Mouse (Mus musculus) heart, postnatal 0 days (tissue): ENCODE measurements around the gene Uhrf1bp1l. TPM values are rescaled to one million over a fixed set of nuclear protein-coding genes. Genes with fewer than 3 reads are reported as not detected.

Experiments used
- ATAC-seq: fragments of 200-750 bp; cut with Nextera tagmentation; 2 replicates; pipeline ENCODE4 v1.8.0; 2017; ENCODE audit warnings: low read depth, moderate number of reproducible peaks, moderate library complexity; ENCODE audit not compliant: insufficient read depth
- DNase-seq: peaks from one replicate; pipeline ENCODE4 v3.0.0-alpha.2; 2016; ENCODE audit warnings: low spot score
- H3K27ac ChIP-seq: fragments of 300-500 bp; sonication (generic); 2 replicates; pipeline ENCODE4 v1.5.1; 2014; ENCODE audit warnings: low read depth, mild to moderate bottlenecking
- H3K27me3 ChIP-seq: fragments of 300-500 bp; sonication (generic); 2 replicates; pipeline ENCODE4 v1.6.1; 2014; ENCODE audit warnings: low read length, mixed read lengths; ENCODE audit not compliant: control insufficient read depth, insufficient read depth
- H3K36me3 ChIP-seq: fragments of 300-500 bp; sonication (generic); replicated peaks from 2 replicates; pipeline ENCODE4 v1.6.1; 2014; ENCODE audit warnings: low read length, mixed read lengths; ENCODE audit not compliant: control insufficient read depth, insufficient read depth
- H3K4me1 ChIP-seq: fragments of 300-500 bp; sonication (generic); 2 replicates; pipeline ENCODE4 v1.6.1; 2014; ENCODE audit warnings: antibody characterized with exemption; ENCODE audit not compliant: control insufficient read depth, insufficient read depth
- H3K4me2 ChIP-seq: fragments of 300-500 bp; sonication (generic); 2 replicates; pipeline ENCODE4 v1.6.1; 2014; ENCODE audit warnings: low read depth, mild to moderate bottlenecking, low read length, moderate library complexity
- H3K4me3 ChIP-seq: fragments of 300-500 bp; sonication (generic); 2 replicates; pipeline ENCODE4 v1.5.1; 2014; ENCODE audit warnings: low read depth, low read length
- H3K9ac ChIP-seq: fragments of 300-500 bp; sonication (generic); replicated peaks from 2 replicates; pipeline ENCODE4 v1.6.1; 2014; ENCODE audit warnings: low read depth, low read length, mixed read lengths
- H3K9me3 ChIP-seq: fragments of 300-500 bp; sonication (generic); replicated peaks from 2 replicates; pipeline ENCODE4 v1.6.1; 2016; ENCODE audit warnings: low read length; ENCODE audit not compliant: control insufficient read depth
- CTCF ChIP-seq: IDR thresholded peaks from 2 replicates; pipeline ENCODE4 v1.5.1; 2016; ENCODE audit warnings: antibody characterized with exemption, control low read depth, low read depth
- EP300 ChIP-seq: IDR thresholded peaks from 2 replicates; pipeline ENCODE4 v1.6.1; 2016; ENCODE audit warnings: antibody characterized with exemption, low read depth
- WGBS: fragments of 180-500 bp; shearing (Covaris S2); extraction: QIAGEN DNeasy Blood & Tissue Kit; methylation state at CpG from one replicate; pipeline ENCODE4 v1.1.7; 2014; 5-methylcytosine and 5-hydroxymethylcytosine counted together
- polyA plus RNA-seq: library from polyadenylated mRNA; unstranded; fragments of >200 nt; fragmentation: Nextera tagmentation; extraction: Ambion mirVana; gene quantifications from 2 replicates; pipeline ENCODE4 v1.2.1, GENCODE M21; 2015
- total RNA-seq: library from RNA; depleted of rRNA; stranded (reverse); fragments of >200 nt; gene quantifications from 2 replicates; pipeline ENCODE4 v1.2.3, GENCODE M21; 2014; ENCODE audit warnings: low replicate concordance

Gene Uhrf1bp1l
- total and polyA plus RNA-seq, 2 experiments from 2014 or later, result 13.7 to 21.6 TPM

DNA sequence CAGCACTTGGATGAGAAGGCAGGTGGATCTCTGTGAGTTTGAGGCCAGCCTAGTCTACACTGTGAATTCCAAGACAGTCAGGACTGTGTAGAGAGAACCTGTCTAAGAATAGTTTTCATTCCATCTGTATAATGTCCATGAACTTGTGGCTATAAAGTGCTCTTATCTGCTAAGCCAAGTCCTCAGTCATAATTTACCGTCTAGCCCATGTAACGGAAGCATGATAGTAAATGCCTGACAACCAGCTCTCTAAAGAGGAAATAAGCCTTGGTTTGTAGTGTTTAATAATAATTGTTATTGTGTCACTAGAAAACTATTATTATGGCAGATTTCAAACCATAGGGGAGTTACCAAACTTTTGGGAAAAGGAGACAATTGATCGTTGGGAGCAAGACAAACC is 6.9 kb upstream of the Uhrf1bp1l start:
- DNase-seq (no peak), ATAC-seq (no peak)
- no peaks in the 10 kb centered on the region for H3K27me3 ChIP-seq
- H3K9ac ChIP-seq, result no peak overlapping the region
- no peak overlapping the region for H3K27ac ChIP-seq
- no peaks in the 10 kb centered on the region for H3K36me3 ChIP-seq
- WGBS, result 73% methylated on average over 3 of the region's 3 CpGs
- no peaks in the 10 kb centered on the region for H3K9me3 ChIP-seq
- TF ChIP-seq EP300 (no peak), CTCF (no peak)
- no peaks in the 10 kb centered on the region for H3K4me1 ChIP-seq
- no peak overlapping the region for H3K4me3 ChIP-seq
- H3K4me2 ChIP-seq, result no peak overlapping the region

DNA sequence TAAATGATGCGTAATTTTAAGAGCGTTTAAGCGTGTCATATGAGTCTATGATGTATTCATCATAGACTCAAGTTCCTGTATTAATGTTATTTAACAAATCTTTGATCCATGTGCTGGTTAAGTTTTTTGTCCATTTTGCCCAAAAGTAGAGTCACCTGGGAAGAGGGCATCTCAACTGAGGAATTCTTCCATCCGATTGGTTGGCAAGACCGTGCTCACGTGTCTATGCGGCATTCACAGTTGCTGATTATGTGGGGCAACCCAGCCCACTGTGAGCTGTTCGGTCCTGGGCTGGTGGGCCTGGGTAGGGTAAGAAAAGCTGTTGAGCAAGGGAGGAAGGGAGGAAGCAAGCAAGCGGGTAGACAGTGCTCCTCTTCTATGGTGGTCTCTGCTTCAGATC is 6.4 kb upstream of the Uhrf1bp1l start:
- Histone ChIP-seq H3K4me3 (no peak overlapping the region), H3K9me3 (no peaks in the 10 kb centered on the region), H3K4me2 (no peak overlapping the region), H3K4me1 (no peaks in the 10 kb centered on the region), H3K27ac (no peak overlapping the region), H3K36me3 (no peaks in the 10 kb centered on the region), H3K27me3 (no peaks in the 10 kb centered on the region), H3K9ac (no peak overlapping the region)
- WGBS, result 86% methylated on average over 9 of the region's 9 CpGs
- no peak for TF ChIP-seq CTCF
- TF ChIP-seq EP300, result no peak
- DNase-seq (no peak), ATAC-seq (no peak)

DNA sequence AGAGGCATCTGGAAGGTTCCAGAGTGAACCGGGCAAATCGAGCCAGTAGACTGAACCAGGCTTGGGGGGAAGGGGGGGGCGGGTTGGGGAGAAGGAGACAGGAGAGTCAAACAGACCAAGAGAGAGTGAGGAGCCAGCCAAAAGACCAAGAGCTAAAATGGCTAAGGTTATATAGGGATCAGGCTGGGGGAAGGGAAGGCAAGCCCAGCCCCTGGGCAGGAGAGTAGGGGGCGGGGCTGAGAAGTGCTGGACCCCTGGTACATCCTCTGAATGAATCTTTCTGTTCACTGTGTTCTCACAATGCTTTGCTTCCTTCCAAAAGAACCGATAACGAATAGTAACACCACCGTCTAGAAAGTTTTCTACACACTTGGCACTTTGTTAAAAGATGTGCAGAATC is 5.1 kb upstream of the Uhrf1bp1l start:
- no peak for ATAC-seq
- no peak overlapping the region for H3K27ac ChIP-seq
- H3K4me2 ChIP-seq, result no peak overlapping the region
- no peaks in the 10 kb centered on the region for H3K27me3 ChIP-seq
- H3K4me1 ChIP-seq, result no peaks in the 10 kb centered on the region
- WGBS, result 50% methylated on average over 7 of the region's 7 CpGs
- H3K9me3 ChIP-seq, result no peaks in the 10 kb centered on the region
- TF ChIP-seq CTCF, result no peak
- TF ChIP-seq EP300, result no peak
- H3K4me3 ChIP-seq, result no peak overlapping the region
- no peak for DNase-seq
- no peaks in the 10 kb centered on the region for H3K36me3 ChIP-seq
- H3K9ac ChIP-seq, result no peak overlapping the region

DNA sequence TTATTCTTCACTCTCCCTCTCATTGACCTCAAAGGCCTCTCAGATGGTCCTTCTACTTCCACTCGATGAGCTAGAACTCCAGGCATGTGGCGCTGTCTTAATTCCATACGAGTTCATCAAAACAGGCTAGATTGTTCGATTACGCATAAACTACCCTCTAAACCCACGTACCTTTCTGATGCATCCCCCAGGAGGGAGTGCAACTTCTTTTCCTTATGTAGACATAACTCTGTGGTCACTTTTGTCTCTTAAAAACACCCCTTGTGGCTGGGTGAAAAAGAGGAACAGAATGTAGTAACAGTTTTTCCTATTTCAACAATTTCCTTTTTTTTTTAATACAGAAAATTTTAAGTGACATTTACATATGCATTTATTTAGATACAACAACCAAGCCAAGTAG is 3.8 kb upstream of the Uhrf1bp1l start:
- Histone ChIP-seq H3K9ac (no peak overlapping the region), H3K27ac (no peak overlapping the region), H3K4me3 (no peak overlapping the region), H3K9me3 (no peaks in the 10 kb centered on the region), H3K4me1 (no peaks in the 10 kb centered on the region), H3K27me3 (no peaks in the 10 kb centered on the region), H3K4me2 (no peak overlapping the region), H3K36me3 (no peaks in the 10 kb centered on the region)
- TF ChIP-seq EP300, result no peak
- TF ChIP-seq CTCF, result no peak
- DNase-seq (no peak), ATAC-seq (no peak)
- WGBS, result 76% methylated on average over 6 of the region's 6 CpGs

DNA sequence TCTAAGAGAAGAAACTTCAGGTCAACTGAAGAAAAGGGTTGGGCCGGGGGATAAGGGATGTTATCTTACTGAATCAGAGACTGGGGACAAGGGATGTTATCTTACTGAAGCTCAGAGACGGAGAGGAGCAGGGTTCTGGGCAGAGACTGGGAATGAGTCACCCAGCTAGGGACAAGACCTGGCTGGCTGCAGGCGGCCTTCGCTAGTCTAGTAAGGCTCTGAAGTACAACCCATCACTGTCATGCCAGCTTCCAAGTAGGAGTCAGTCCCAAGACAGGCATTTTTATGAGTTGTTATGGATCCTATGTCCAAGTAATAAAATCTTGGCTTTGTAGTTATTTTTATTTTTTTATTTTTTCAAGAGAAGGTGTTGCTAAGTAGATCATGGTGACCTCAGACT is 1.5 kb upstream of the Uhrf1bp1l start:
- H3K4me2 ChIP-seq, result no peak overlapping the region
- 81% methylated on average over 4 of the region's 4 CpGs for WGBS
- no peak for DNase-seq
- H3K9me3 ChIP-seq, result no peaks in the 10 kb centered on the region
- TF ChIP-seq CTCF (no peak), EP300 (no peak)
- ATAC-seq, result no peak
- H3K36me3 ChIP-seq, result no peaks in the 10 kb centered on the region
- no peak overlapping the region for H3K9ac ChIP-seq
- H3K4me3 ChIP-seq, result no peak overlapping the region
- peaks cover 7% of the 10 kb centered on the region for H3K4me1 ChIP-seq
- no peaks in the 10 kb centered on the region for H3K27me3 ChIP-seq
- no peak overlapping the region for H3K27ac ChIP-seq

DNA sequence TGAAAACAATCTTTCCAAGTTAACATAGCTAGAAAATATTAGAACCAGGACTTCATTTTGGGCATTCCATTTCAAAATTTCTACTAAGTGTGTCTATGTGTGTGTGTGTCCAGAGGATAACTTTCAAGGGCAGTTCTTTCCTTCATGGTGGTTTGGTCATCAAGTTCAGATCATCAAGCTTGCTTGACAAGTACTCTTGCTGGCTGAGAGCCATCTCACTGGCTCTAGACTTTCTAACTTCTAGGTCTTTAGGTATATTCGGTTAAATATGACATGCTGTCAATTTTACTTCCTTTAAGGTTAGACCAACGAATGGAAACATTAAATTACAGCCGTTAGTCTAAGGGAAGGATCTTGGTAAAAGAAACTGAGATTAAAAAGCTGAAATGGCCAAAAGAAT is 450 bp upstream of the Uhrf1bp1l start:
- Histone ChIP-seq H3K4me1 (peaks cover 7% of the 10 kb centered on the region), H3K27me3 (no peaks in the 10 kb centered on the region), H3K4me3 (peak overlapping the region; percentile 95), H3K27ac (peak overlapping the region; percentile 87; the same call in 1 of the 2 replicates), H3K4me2 (peak overlapping the region; percentile 79), H3K36me3 (no peaks in the 10 kb centered on the region), H3K9ac (peak overlapping the region; percentile 95; the same call in 1 of the 2 replicates), H3K9me3 (no peaks in the 10 kb centered on the region)
- DNase-seq (no peak), ATAC-seq (no peak)
- WGBS, result 20% methylated on average over 3 of the region's 3 CpGs
- no peak for TF ChIP-seq CTCF
- no peak for TF ChIP-seq EP300
